18 mouse cellular contexts compared by ENCODE assay signal in the genomic region with DNA sequence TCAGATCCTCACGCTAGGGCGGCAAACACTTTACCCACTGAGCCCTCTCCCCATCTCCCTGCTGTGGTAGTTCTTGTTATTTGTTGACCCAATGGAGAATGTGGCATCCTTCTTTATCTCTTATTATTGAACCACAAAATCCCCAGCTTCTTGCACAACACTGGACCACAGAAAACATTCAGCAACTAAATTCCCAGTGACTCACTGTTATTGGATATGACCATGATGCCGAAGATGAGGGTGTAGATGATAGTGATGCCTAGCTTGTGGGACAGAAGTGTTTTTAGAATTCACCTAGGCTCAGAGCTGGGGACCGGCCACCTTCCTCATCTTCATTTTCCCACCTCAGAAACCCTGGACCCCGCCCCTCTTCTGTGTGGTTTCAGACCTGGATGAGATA. TPM values are rescaled to one million over a fixed set of nuclear protein-coding genes. Genes with fewer than 3 reads are reported as not detected.
A peak's percentile ranks its signal among the peaks of the same experiment; 100 is the strongest.
DNase-seq lines count a peak whose midpoint lies in the region; ATAC-seq lines count a peak whose summit lies in the region.
"Had no signal": no experiment of that assay in that cellular context is flagged by ENCODE, and none has a peak within 500 bp of the region (broad histone marks: within the 10 kb centered on the region; RNA-seq: fewer than 3 reads in every experiment).

No protein-coding gene starts in this region.

- intact Hi-C loops in left cerebral cortex, postnatal 36 days (cut with DNase I): no loop called here

- DNase-seq in 416B (ENCODE audit: low read depth): peak; percentile 84
- DNase-seq in Muller cell, postnatal 12 days (ENCODE audit: inconsistent ontology term): peak; percentile 61
- DNase-seq in left cerebral cortex, postnatal 36 days (ENCODE audit: low spot score in 2 of 2): no peak
- DNase-seq in frontal cortex, postnatal 14 days (ENCODE audit: low spot score in 2 of 2): no peak
- DNase-seq in spleen, postnatal 36 days (ENCODE audit: low spot score in 2 of 2): no peak
- DNase-seq: adrenal gland, adult 8-10 months; adrenal gland, postnatal 36 days; cerebellum, adult 8-10 months; cerebellum, postnatal 25 days; gastrocnemius, postnatal 14 days; heart, postnatal 36 days; kidney, adult 18-20 months had no signal

- 0 out of 2 replicates have a peak, but pooled peaks have one; percentile 5 for ATAC-seq in granulocyte monocyte progenitor cell, adult 5-6 weeks (replicated peaks; ENCODE audit: poor library complexity, severe bottlenecking)
- ATAC-seq: forebrain, embryonic 16.5 days; hindbrain, postnatal 0 days; intestine, embryonic 15.5 days had no signal

RNA-seq across cellular contexts. Expression of gene Slc36a3, which starts 16.6 kb away (rescaled TPM):
- not detected in 2 replicates for total RNA-seq in granulocyte monocyte progenitor cell, adult 5-6 weeks (2014; fragmentation: Nextera tagmentation)
- total RNA-seq in granulocyte monocyte progenitor cell, adult 5-6 weeks (2017): not detected in 2 replicates
- not detected for total RNA-seq in left cerebral cortex, postnatal 36 days (2021)
- total RNA-seq: adrenal gland, adult 8-10 months; adrenal gland, postnatal 36 days; gastrocnemius, adult 18-20 months; gastrocnemius, postnatal 14 days; heart, postnatal 36 days; hindbrain, postnatal 0 days had no signal

RNA-seq across cellular contexts. Expression of gene Gm2a, which starts 37.0 kb away (rescaled TPM):
- 84.3 and 86.4 TPM in 2 replicates for total RNA-seq in granulocyte monocyte progenitor cell, adult 5-6 weeks (2014; fragmentation: Nextera tagmentation)
- 61.3 and 72.4 TPM in 2 replicates for total RNA-seq in granulocyte monocyte progenitor cell, adult 5-6 weeks (2017)
- 10 to 100 TPM; 34.3 to 41.6 TPM for total RNA-seq in left cerebral cortex, postnatal 36 days (2021)

RNA-seq across cellular contexts. Expression of gene Slc36a2, which starts 50.0 kb away (rescaled TPM):
- 6.5 and 7.6 TPM in 2 replicates for total RNA-seq in granulocyte monocyte progenitor cell, adult 5-6 weeks (2014; fragmentation: Nextera tagmentation)
- 1.9 and 2.8 TPM in 2 replicates for total RNA-seq in granulocyte monocyte progenitor cell, adult 5-6 weeks (2017)
- under 1 TPM; 0.20 to 0.32 TPM for total RNA-seq in left cerebral cortex, postnatal 36 days (2021)

RNA-seq across cellular contexts. Expression of gene Ccdc69, which starts 56.9 kb away (rescaled TPM):
- 16.8 and 18.9 TPM in 2 replicates for total RNA-seq in granulocyte monocyte progenitor cell, adult 5-6 weeks (2014; fragmentation: Nextera tagmentation)
- total RNA-seq in granulocyte monocyte progenitor cell, adult 5-6 weeks (2017): 21.1 and 22.7 TPM in 2 replicates
- total RNA-seq in left cerebral cortex, postnatal 36 days (2021): under 1 TPM in 1 of 2 experiments, not detected in 1; 0.25 TPM
- total RNA-seq: G1E; hindbrain, postnatal 0 days had no signal

Comparison
In these comparisons a context has a peak if more than half of its experiments do, and no peak if none do; other contexts are left out.
1. DNase-seq: peak in 416B (single experiment) and Muller cell, postnatal 12 days (single experiment); none in left cerebral cortex, postnatal 36 days (0 of 2), frontal cortex, postnatal 14 days (0 of 2) and spleen, postnatal 36 days (0 of 2).